Mouse (Mus musculus) intestine, embryonic 14.5 days (tissue): ENCODE data around the gene P3h2. TPM values are rescaled to one million over a fixed set of nuclear protein-coding genes. Genes with fewer than 3 reads are reported as not detected.

Experiments used
- ATAC-seq: fragments of 200-750 bp; cut with Nextera tagmentation; replicated peaks from 2 replicates; pipeline ENCODE4 v1.8.0; 2017; ENCODE audit warnings: low read depth, moderate number of reproducible peaks, moderate TSS enrichment, moderate library complexity; ENCODE audit not compliant: low FRiP score, low TSS enrichment
- DNase-seq: peaks from one replicate; pipeline ENCODE4 v3.0.0-alpha.2; 2018; ENCODE audit warnings: low spot score
- H3K27ac ChIP-seq: fragments of 300-500 bp; sonication (generic); 2 replicates; pipeline ENCODE4 v1.5.1; 2014; ENCODE audit warnings: low read depth, mild to moderate bottlenecking, control low read depth
- H3K27me3 ChIP-seq: fragments of 300-500 bp; sonication (generic); replicated peaks from 2 replicates; pipeline ENCODE4 v1.6.1; 2014; ENCODE audit warnings: low read length, control low read depth; ENCODE audit not compliant: control insufficient read depth, insufficient read depth
- H3K36me3 ChIP-seq: fragments of 300-500 bp; sonication (generic); 2 replicates; pipeline ENCODE4 v1.6.1; 2014; ENCODE audit warnings: low read length, control low read depth; ENCODE audit not compliant: control insufficient read depth, insufficient read depth
- H3K4me1 ChIP-seq: fragments of 300-500 bp; sonication (generic); replicated peaks from 2 replicates; pipeline ENCODE4 v1.6.1; 2014; ENCODE audit warnings: low read length, control low read depth, mixed read lengths; ENCODE audit not compliant: control insufficient read depth, insufficient read depth
- H3K4me2 ChIP-seq: fragments of 300-500 bp; sonication (generic); 2 replicates; pipeline ENCODE4 v1.6.1; 2014; ENCODE audit warnings: low read length
- H3K4me3 ChIP-seq: fragments of 300-500 bp; sonication (generic); 2 replicates; pipeline ENCODE4 v1.5.1; 2014; ENCODE audit warnings: low read depth, low read length, control low read depth, mixed read lengths
- H3K9ac ChIP-seq: fragments of 300-500 bp; sonication (generic); 2 replicates; pipeline ENCODE4 v1.6.1; 2014; ENCODE audit warnings: mild to moderate bottlenecking, low read length
- H3K9me3 ChIP-seq: fragments of 300-500 bp; sonication (generic); 2 replicates; pipeline ENCODE4 v1.6.1; 2016; ENCODE audit warnings: low read length, control low read depth; ENCODE audit not compliant: control insufficient read depth
- WGBS: fragments of 180-500 bp; shearing (Covaris S2); extraction: QIAGEN DNeasy Blood & Tissue Kit; methylation state at CpG from one replicate; pipeline ENCODE4 v1.1.7; 2014; 5-methylcytosine and 5-hydroxymethylcytosine counted together
- polyA plus RNA-seq: library from polyadenylated mRNA; unstranded; fragments of >200 nt; fragmentation: Nextera tagmentation; extraction: Ambion mirVana; gene quantifications from 2 replicates; pipeline ENCODE4 v1.2.1, GENCODE M21; 2014

P3h2 gene
- polyA plus RNA-seq, 1 experiment from 2014 or later = 6.2 TPM

GRCm38 (mm10) chr16:26035079-26035478, 70.5 kb downstream of the P3h2 start:
- H3K36me3 ChIP-seq = no peaks in the 10 kb centered on the region
- no peaks in the 10 kb centered on the region for H3K27me3 ChIP-seq
- WGBS = 41% methylated on average over 5 of the region's 5 CpGs
- peak overlapping the region; percentile 88 for H3K27ac ChIP-seq
- H3K9ac ChIP-seq = no peak overlapping the region
- H3K4me3 ChIP-seq = no peak overlapping the region
- peaks cover 6% of the 10 kb centered on the region; the same call in 1 of the 2 replicates for H3K9me3 ChIP-seq
- H3K4me2 ChIP-seq = peak overlapping the region; percentile 7; the same call in 1 of the 2 replicates
- DNase-seq (no peak), ATAC-seq (no peak)
- H3K4me1 ChIP-seq = peaks cover 13% of the 10 kb centered on the region; the same call in 1 of the 2 replicates

- Histone ChIP-seq H3K9me3 (peaks cover 6% of the 10 kb centered on the region; the same call in 1 of the 2 replicates), H3K27me3 (no peaks in the 10 kb centered on the region), H3K4me1 (peaks cover 10% of the 10 kb centered on the region; the same call in 1 of the 2 replicates), H3K27ac (no peak overlapping the region), H3K4me2 (no peak overlapping the region), H3K36me3 (no peaks in the 10 kb centered on the region), H3K4me3 (no peak overlapping the region), H3K9ac (no peak overlapping the region)
- no peak for ATAC-seq
- no peak for DNase-seq
- WGBS = 43% methylated on average over 2 of the region's 2 CpGs
These were observed 76.1 kb downstream of the P3h2 start for GRCm38 (mm10) chr16:26029424-26030012.

- ATAC-seq (no peak), DNase-seq (no peak)
- Histone ChIP-seq H3K4me3 (no peak overlapping the region), H3K9ac (no peak overlapping the region), H3K4me2 (no peak overlapping the region), H3K9me3 (no peaks in the 10 kb centered on the region), H3K36me3 (no peaks in the 10 kb centered on the region), H3K27me3 (no peaks in the 10 kb centered on the region), H3K4me1 (peaks cover 18% of the 10 kb centered on the region; the same call in 1 of the 2 replicates), H3K27ac (no peak overlapping the region)
- 73% methylated on average over 3 of the region's 3 CpGs for WGBS
These were observed 79.2 kb downstream of the P3h2 start for GRCm38 (mm10) chr16:26026416-26026815.

GRCm38 (mm10) chr16:26024543-26024942, 81.0 kb downstream of the P3h2 start:
- H3K4me3 ChIP-seq = no peak overlapping the region
- 73% methylated on average over 5 of the region's 5 CpGs for WGBS
- no peaks in the 10 kb centered on the region for H3K9me3 ChIP-seq
- H3K27ac ChIP-seq = no peak overlapping the region
- no peaks in the 10 kb centered on the region for H3K27me3 ChIP-seq
- no peak overlapping the region for H3K9ac ChIP-seq
- ATAC-seq = no peak
- no peak overlapping the region for H3K4me2 ChIP-seq
- H3K36me3 ChIP-seq = no peaks in the 10 kb centered on the region
- no peak for DNase-seq
- H3K4me1 ChIP-seq = peaks cover 18% of the 10 kb centered on the region; the same call in 1 of the 2 replicates

- no peak overlapping the region for H3K4me3 ChIP-seq
- H3K36me3 ChIP-seq = no peaks in the 10 kb centered on the region
- H3K27me3 ChIP-seq = no peaks in the 10 kb centered on the region
- no peak overlapping the region for H3K27ac ChIP-seq
- no peak for DNase-seq
- no peak overlapping the region for H3K9ac ChIP-seq
- no peak for ATAC-seq
- peaks cover 18% of the 10 kb centered on the region; the same call in 1 of the 2 replicates for H3K4me1 ChIP-seq
- H3K9me3 ChIP-seq = no peaks in the 10 kb centered on the region
- 61% methylated on average over 4 of the region's 4 CpGs for WGBS
- no peak overlapping the region for H3K4me2 ChIP-seq
These were observed 82.2 kb downstream of the P3h2 start for GRCm38 (mm10) chr16:26023352-26023751.

GRCm38 (mm10) chr16:26021759-26022158, 83.8 kb downstream of the P3h2 start:
- DNase-seq (no peak), ATAC-seq (no peak)
- Histone ChIP-seq H3K27ac (no peak overlapping the region), H3K27me3 (no peaks in the 10 kb centered on the region), H3K4me2 (no peak overlapping the region), H3K9me3 (no peaks in the 10 kb centered on the region), H3K36me3 (no peaks in the 10 kb centered on the region), H3K4me1 (peaks cover 18% of the 10 kb centered on the region; the same call in 1 of the 2 replicates), H3K4me3 (no peak overlapping the region), H3K9ac (no peak overlapping the region)
- 62% methylated on average over 2 of the region's 2 CpGs for WGBS

- 93% methylated on average over 3 of the region's 3 CpGs for WGBS
- Histone ChIP-seq H3K4me2 (no peak overlapping the region), H3K36me3 (no peaks in the 10 kb centered on the region), H3K27ac (no peak overlapping the region), H3K9me3 (no peaks in the 10 kb centered on the region), H3K4me3 (no peak overlapping the region), H3K4me1 (no peaks in the 10 kb centered on the region), H3K9ac (no peak overlapping the region), H3K27me3 (no peaks in the 10 kb centered on the region)
- DNase-seq (no peak), ATAC-seq (no peak)
These were observed 99.8 kb downstream of the P3h2 start for GRCm38 (mm10) chr16:26005811-26006210.

- no peak overlapping the region for H3K27ac ChIP-seq
- DNase-seq (no peak), ATAC-seq (no peak)
- H3K36me3 ChIP-seq = no peaks in the 10 kb centered on the region
- no peaks in the 10 kb centered on the region for H3K9me3 ChIP-seq
- 54% methylated on average over 4 of the region's 4 CpGs for WGBS
- H3K4me2 ChIP-seq = no peak overlapping the region
- H3K27me3 ChIP-seq = no peaks in the 10 kb centered on the region
- H3K4me3 ChIP-seq = no peak overlapping the region
- no peaks in the 10 kb centered on the region; the same call in 1 of the 2 replicates for H3K4me1 ChIP-seq
- H3K9ac ChIP-seq = no peak overlapping the region
These were observed 102.3 kb downstream of the P3h2 start for GRCm38 (mm10) chr16:26003261-26003660.

- H3K27me3 ChIP-seq = no peaks in the 10 kb centered on the region
- H3K36me3 ChIP-seq = no peaks in the 10 kb centered on the region
- H3K4me2 ChIP-seq = no peak overlapping the region
- no peak overlapping the region for H3K4me3 ChIP-seq
- no peaks in the 10 kb centered on the region; the same call in 1 of the 2 replicates for H3K4me1 ChIP-seq
- H3K9ac ChIP-seq = no peak overlapping the region
- DNase-seq (no peak), ATAC-seq (no peak)
- WGBS = 53% methylated on average over 9 of the region's 9 CpGs
- no peaks in the 10 kb centered on the region for H3K9me3 ChIP-seq
- H3K27ac ChIP-seq = no peak overlapping the region
These were observed 102.7 kb downstream of the P3h2 start for GRCm38 (mm10) chr16:26002848-26003247.
